Mouse (Mus musculus): Measurements from ENCODE around the gene Psmb4.

DNA sequence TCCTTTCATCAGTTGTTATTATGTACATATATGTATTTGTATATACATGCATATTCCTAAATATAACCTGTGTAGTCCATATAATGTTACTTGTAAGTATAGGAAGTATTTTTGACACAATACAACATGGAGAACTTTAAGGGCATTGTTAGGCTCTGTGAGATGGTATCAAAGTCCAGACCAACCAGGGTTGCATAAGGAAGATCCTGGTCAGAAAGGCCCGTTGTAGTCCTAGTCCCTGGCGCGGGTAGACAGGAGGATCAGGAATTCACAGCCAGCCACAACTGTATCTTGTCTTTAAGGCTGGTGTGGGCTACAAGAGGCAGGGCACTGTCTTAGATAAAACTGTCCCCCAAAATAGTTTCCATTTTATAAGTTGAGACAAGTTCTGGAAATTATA is 17.8 kb downstream of the Psmb4 start:
- TF ChIP-seq CTCF (IDR thresholded peaks at IDR 0.05; ENCODE audit: low read depth, low read length) (no peak), POLR2A (IDR thresholded peaks at IDR 0.05; ENCODE audit: insufficient read depth, low read length) (no peak), EP300 (IDR thresholded peaks at IDR 0.05; ENCODE audit: insufficient read depth, low read depth, low read length) (no peak)
